Mouse (Mus musculus): ENCODE measurements around the gene Gm21725.
"Not testable (repeated sequence)": the region's sequence is repeated elsewhere in the genome, so short reads cannot be mapped to it uniquely, and the experiment has no call there.

Gene Gm21725

DNA sequence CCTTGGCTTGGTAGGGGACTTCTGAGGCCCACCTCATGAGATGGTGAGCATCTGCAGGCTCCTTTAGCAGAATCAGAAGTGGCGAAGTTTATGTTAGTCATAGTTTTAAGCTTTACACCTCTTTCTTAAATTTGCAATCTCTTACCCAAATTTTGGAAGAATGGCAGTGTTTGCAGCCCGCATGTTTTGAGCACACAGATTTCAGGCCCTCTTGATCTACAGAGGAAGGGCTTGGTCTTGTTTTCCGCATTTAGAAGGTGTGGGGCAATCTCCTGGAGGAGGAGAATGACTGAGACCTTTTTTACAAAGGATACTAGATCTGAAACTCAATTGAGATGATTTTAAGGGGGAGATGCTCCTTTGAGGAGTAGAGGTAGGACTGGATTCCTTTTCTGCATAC is at the start of gene Gm21725:
Gene Gm21725, minus strand, starts transcription at position 101 of the 400 bp plus-strand sequence.
- not testable (repeated sequence) for DNase-seq (ENCODE audit: low read depth, low spot score)

Data from retina, postnatal 7 days (tissue).